Mouse (Mus musculus) v-Abl transformed pro-B cells (cell line): ENCODE measurements around the gene Miga2.
"Not testable (repeated sequence)": the region's sequence is repeated elsewhere in the genome, so short reads cannot be mapped to it uniquely, and the experiment has no call there.

Experiments used
- in situ Hi-C, 2 experiments: fragments of 400-800 bp; cut with MboI; formaldehyde crosslinking; loops; one replicate each; pipeline ENCODE4 v1.15.1; 2025; ENCODE audit not compliant: unreplicated experiment in 2 of 2

The Miga2 gene

DNA sequence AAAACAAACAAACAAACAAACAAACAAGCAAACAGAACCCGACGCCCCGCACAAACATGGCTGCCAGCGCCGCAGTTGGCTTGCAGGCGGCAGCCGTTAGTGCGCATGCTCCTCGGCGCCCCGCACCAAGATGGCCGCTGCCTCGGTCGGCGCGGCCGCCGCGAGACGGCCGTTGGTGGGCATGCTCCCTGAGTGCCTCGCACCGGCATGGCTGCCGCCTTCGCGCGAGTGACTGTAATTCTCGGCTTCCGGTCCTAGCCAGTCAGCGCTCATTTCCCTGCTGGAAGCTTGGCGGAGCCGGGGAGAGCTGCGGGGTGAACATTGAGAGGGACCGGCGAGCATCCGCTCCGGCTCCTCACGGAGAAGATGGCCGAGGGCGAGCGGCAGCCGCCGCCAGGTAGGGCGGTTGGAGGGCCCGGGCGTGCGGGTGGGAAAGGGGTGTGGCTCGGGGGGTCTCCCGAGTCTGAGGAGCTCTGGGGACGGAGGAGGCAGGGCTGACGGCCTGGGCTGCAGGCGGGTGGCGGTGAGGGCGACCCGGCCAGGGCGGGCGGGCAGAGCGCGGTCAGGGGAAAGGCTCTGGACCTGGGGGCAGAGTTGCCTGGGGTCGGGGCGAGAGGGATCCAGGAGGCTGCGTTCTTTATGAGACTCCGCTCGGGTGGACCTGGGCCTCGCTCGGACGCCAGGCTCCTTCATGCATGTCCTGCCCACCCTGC is 52.1 kb downstream of the Miga2 start, which contains the start of gene Ptpa:
Ptpa (plus strand) TSS at position 104 of the 713 bp plus-strand sequence.
- in situ Hi-C loops, result no loop called here

DNA sequence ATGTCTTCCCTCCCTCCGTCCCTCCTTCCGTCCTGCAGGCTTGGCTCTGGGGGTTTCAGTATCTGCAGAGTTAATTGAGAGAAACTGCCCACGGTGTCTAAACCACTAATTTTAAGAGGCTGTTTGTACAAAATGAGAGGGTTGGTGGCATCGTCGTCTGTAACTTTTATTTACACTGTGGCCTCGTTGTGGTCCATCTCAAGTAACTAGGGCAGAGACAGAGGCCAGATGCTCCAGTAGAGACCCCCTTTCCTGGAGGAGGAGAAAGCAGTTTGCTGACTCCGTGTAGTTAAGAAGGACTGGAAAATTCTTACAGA is 52.6 kb downstream of the Miga2 start:
- in situ Hi-C loops, result no loop called here

DNA sequence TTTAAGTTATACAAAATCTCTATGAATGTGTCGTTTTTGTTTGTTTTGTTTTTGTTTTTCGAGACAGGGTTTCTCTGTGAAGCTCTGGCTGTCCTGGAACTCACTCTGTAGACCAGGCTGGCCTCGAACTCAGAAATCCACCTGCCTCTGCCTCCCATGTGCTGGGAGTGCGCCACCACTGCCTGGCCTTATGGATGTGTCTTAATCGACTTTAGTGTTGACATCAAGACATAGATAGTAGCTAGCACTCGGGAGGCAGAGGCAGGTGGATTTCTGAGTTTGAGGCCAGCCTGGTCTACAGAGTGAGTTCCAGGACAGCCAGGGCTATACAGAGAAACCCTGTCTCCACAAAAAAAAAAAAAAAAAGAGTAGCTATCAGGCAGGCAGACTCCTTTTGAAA is 53.1 kb downstream of the Miga2 start:
- in situ Hi-C loops, result not testable (repeated sequence)

DNA sequence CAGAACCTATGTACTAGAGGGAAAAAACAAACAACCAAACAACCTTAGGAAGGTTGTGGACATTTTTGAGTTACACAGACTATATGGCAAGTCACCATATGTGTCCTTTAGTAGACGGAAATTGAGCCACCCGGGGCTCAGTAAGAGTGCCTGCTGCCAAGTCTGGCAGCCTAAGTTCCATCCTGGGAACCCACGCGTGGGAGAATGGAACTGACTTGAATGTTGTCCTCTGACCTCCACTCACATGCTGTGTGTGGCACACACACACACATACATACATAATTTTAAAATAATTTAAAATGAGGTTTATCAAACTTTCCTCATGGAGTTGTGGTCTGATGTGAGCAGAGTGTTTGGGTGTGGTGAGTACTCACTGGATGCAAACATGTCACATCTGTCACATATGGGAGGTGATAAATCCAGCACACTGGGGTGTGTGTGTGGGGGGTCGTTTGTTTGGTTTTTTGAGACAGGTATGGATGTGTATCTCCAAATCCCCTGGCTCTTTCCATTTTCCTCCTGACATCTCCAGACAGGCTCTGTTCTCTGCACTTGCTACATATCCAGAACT is 53.6 kb downstream of the Miga2 start:
- in situ Hi-C loops, result no loop called here

DNA sequence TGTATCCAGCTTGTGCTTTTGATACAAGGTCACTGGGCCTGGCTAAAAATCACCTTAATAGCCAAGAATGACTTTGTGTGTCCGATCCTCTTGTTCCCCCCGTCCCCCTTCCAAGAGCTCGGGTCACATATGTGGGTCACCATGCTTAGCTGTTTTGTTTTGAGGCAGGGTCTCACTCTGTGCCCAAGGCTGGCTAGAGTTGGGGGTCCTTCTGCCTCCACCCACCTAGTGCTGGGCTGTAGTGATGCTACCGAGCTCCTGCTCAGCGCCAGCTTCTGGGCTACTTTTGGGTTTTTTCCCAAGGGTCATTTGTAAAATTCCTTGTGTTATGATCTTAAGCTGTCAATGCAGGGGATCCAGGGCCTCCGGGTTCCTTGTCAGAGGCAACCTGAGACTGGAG is 54.2 kb downstream of the Miga2 start:
- in situ Hi-C loops, result no loop called here

DNA sequence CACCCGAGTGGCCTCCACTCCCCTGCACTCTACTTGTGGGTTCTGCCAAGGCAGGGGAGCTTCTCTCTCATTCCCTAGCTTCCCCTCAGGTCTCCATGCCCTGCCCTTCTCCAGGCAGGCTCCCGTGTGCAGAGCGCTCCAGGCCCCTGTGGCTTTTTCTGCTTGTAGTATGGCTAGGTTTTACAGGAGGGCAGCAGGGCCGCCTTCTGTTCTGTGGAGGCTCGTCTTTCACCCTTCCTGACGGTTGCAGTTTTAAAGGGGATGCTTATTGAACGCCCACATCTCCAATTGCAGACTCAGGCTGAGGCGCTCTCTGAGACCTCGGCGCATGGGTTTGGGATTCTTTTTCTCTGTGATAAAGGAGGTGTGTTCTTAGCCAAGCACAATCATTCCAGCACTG is 55.1 kb downstream of the Miga2 start:
- in situ Hi-C loops, result no loop called here

DNA sequence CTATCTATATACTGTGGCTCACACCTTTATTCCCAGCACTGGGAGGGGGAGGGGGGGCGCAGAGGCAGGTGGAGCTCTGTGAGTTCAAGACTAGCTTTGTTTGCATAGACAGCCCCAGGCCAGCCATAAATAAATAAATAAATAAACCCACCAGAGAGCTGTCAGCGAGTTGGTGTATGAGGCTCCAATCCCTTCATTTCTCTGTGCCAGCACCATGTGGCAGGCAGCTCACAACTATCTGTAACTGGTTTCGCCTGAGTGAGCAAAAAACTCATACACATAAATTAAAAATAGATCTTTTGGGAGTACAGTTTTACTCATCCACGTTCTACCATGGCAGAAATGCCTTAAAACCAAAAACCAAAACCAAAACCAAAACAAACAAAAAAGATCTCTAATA is 57.4 kb downstream of the Miga2 start:
- in situ Hi-C loops, result no loop called here

DNA sequence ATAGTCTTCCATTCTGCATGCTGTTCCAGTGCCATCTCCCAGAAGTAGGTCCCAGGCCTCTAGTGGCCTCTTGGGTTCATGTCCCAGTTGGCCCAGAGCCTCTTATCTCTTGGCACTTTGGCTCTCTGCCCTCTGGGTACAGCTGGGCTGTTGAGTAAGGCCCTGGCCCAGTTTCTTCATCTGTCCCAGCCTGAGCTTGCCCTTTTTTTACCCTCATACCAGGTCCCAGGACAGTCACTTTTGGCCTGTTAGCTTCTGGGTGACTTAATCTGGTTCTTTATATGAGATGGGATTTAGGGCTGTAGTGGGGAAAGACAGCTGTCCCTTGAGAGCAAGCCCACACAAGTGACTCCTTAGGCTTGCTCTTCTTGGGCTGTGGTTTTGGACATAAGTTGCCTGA is 65.1 kb downstream of the Miga2 start:
- in situ Hi-C loops, result loop anchor here in 1 of 2 experiments (5.0 kb wide), 1 partner anchor 367 kb away; no protein-coding TSS in a partner anchor
